ENCODE assay signal across 9 mouse cellular contexts in genomic region chr9:114930464-114931090, GRCm38 (mm10). TPM values are rescaled to one million over a fixed set of nuclear protein-coding genes. Genes with fewer than 3 reads are reported as not detected.
DNase-seq lines count a peak whose midpoint lies in the region; ATAC-seq lines count a peak whose summit lies in the region.
"Had no signal": no experiment of that assay in that cellular context is flagged by ENCODE, and none has a peak within 500 bp of the region (broad histone marks: within the 10 kb centered on the region; RNA-seq: fewer than 3 reads in every experiment).

No protein-coding gene starts in this region.

- no peaks in the 10 kb centered on the region for H3K36me3 ChIP-seq in kidney, embryonic 16.5 days (ENCODE audit: insufficient read depth, low read length)
- H3K36me3 ChIP-seq: lung, embryonic 15.5 days had no signal

- ATAC-seq in kidney, embryonic 16.5 days (ENCODE audit: low FRiP score, low TSS enrichment): no peak
- no peak for ATAC-seq in megakaryocyte, adult 5-6 weeks (ENCODE audit: poor library complexity, severe bottlenecking)

- peak; percentile 90 for DNase-seq in kidney, adult 11 months
- peak; percentile 75 for DNase-seq in adrenal gland, postnatal 14 days
- peak; percentile 88 for DNase-seq in gastrocnemius, adult 18-20 months (ENCODE audit: low spot score)
- peak; percentile 85 to 92 for DNase-seq in kidney, postnatal 25 days
- peak; percentile 49 for DNase-seq in ovary, postnatal 10 days (ENCODE audit: low spot score)
- DNase-seq in yolk sac, embryonic 10.5 days (ENCODE audit: low spot score): no peak

- H3K27ac ChIP-seq in kidney, embryonic 16.5 days (ENCODE audit: low read length): no peak overlapping the region
- H3K27ac ChIP-seq: lung, embryonic 15.5 days had no signal

- no peaks in the 10 kb centered on the region for H3K27me3 ChIP-seq in kidney, embryonic 16.5 days (ENCODE audit: insufficient read depth, low read length)
- H3K27me3 ChIP-seq: lung, embryonic 15.5 days had no signal

- H3K4me3 ChIP-seq in kidney, embryonic 16.5 days (ENCODE audit: low read length): no peak overlapping the region
- H3K4me3 ChIP-seq: lung, embryonic 15.5 days had no signal

- no peak overlapping the region for H3K9ac ChIP-seq in kidney, embryonic 16.5 days (replicated peaks; ENCODE audit: low read length)
- H3K9ac ChIP-seq: lung, embryonic 15.5 days had no signal

- H3K9me3 ChIP-seq in kidney, embryonic 16.5 days (ENCODE audit: low read length): no peaks in the 10 kb centered on the region
- H3K9me3 ChIP-seq: lung, embryonic 15.5 days had no signal

- H3K4me1 ChIP-seq in kidney, embryonic 16.5 days (ENCODE audit: insufficient read depth, low read length): peaks cover 16% of the 10 kb centered on the region

- 74% methylated on average over 9 of the region's 9 CpGs for WGBS in kidney, embryonic 16.5 days

- no peak overlapping the region for H3K4me2 ChIP-seq in kidney, embryonic 16.5 days (replicated peaks; ENCODE audit: low read depth, low read length)
- H3K4me2 ChIP-seq: lung, embryonic 15.5 days had no signal

RNA-seq across cellular contexts. Expression of gene Gpd1l, which starts 3.2 kb away (rescaled TPM):
- 20.8 and 22.9 TPM in 2 replicates for polyA plus RNA-seq in kidney, embryonic 16.5 days (2015; fragmentation: Nextera tagmentation; extraction: Ambion mirVana)
- total RNA-seq in adrenal gland, postnatal 14 days (2021): 27.2 and 28.3 TPM in 2 replicates
- total RNA-seq in gastrocnemius, adult 18-20 months (2021): 10 to 100 TPM; 19.0 to 19.2 TPM
- 14.5 and 19.4 TPM in 2 replicates for total RNA-seq in megakaryocyte, adult 5-6 weeks (2015)
- total RNA-seq in megakaryocyte, adult 5-6 weeks (2017): 21.8 and 22.5 TPM in 2 replicates

RNA-seq across cellular contexts. Expression of gene Osbpl10, which starts 47.8 kb away (rescaled TPM):
- 2.8 and 3.1 TPM in 2 replicates for polyA plus RNA-seq in kidney, embryonic 16.5 days (2015; fragmentation: Nextera tagmentation; extraction: Ambion mirVana)
- total RNA-seq in adrenal gland, postnatal 14 days (2021): 6.8 and 8.6 TPM in 2 replicates
- total RNA-seq in gastrocnemius, adult 18-20 months (2021): 1 to 10 TPM; 3.1 to 4.1 TPM
- not detected in 2 replicates for total RNA-seq in megakaryocyte, adult 5-6 weeks (2015)
- total RNA-seq in megakaryocyte, adult 5-6 weeks (2017): not detected in 2 replicates

RNA-seq across cellular contexts. Expression of gene Rps27rt, which starts 52.0 kb away (rescaled TPM):
- polyA plus RNA-seq in kidney, embryonic 16.5 days (2015; fragmentation: Nextera tagmentation; extraction: Ambion mirVana): 241 and 422 TPM in 2 replicates
- total RNA-seq in adrenal gland, postnatal 14 days (2021): 51.1 and 57.4 TPM in 2 replicates
- 10 to 100 TPM; 16.1 to 23.6 TPM for total RNA-seq in gastrocnemius, adult 18-20 months (2021)
- total RNA-seq in megakaryocyte, adult 5-6 weeks (2015): 188 and 220 TPM in 2 replicates
- 116 and 127 TPM in 2 replicates for total RNA-seq in megakaryocyte, adult 5-6 weeks (2017)
